Mouse (Mus musculus): ENCODE data around the gene Adh5.
"Not testable (repeated sequence)": the region's sequence is repeated elsewhere in the genome, so short reads cannot be mapped to it uniquely, and the experiment has no call there.

Adh5 gene

DNA sequence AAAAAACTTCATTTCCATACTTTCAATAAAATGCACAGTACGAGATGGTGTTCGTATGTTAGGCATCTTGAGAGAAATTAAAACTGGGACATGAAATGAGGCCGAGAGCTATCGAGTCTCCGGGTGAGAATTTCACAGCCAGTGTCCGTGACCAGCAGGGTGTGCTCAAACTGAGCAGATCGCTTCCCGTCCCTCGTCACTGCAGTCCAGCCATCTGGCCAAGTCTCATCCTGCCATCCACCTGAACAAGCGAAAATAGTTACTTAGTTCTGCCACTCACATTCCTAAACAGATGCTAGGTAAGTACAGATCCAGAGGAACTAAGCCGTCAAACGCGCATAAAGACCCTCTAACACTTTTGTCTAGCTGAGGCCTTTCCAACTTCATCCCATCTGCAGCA is 17.4 kb downstream of the Adh5 start:
- no peak for DNase-seq (ENCODE audit: low spot score)

DNA sequence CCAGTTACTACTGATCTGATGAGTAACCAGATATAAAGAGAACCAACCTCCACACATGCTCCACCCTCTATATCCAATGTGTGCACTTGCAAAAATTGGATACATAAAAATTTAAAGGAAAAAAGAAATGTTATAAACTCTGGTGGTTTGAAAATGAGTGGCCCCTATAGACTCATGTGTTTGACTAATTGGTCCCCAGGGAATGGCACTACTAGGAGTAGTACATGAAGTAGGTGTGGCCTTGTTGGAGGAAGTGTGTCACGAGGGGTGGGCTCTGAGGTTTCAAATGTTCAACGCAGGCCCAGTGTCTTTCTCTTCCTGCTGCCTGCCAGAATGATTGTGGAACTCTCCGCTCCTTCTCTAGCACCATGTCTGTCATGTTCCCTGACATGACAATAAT is 18.9 kb downstream of the Adh5 start:
- DNase-seq (ENCODE audit: low spot score) = no peak

DNA sequence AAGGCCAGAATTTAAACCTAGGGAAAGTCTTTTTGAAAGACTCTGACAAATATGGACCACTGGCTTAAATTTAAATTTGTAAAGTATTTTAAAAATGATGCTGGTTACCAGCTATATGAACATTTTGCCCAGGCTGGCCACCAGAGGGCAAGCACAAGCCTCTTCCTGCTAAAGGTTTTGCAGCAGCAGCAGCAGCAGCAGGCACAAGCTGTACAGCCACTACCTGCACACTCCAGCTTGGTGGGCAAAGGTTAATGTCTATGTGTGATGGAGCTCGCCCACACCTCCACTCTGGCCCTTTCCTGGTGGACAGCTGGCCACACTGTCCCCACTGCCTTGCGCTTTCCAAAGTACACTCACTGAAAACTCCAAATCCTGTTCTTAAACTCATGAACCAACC is 20.2 kb downstream of the Adh5 start:
- DNase-seq (ENCODE audit: low spot score) = no peak

DNA sequence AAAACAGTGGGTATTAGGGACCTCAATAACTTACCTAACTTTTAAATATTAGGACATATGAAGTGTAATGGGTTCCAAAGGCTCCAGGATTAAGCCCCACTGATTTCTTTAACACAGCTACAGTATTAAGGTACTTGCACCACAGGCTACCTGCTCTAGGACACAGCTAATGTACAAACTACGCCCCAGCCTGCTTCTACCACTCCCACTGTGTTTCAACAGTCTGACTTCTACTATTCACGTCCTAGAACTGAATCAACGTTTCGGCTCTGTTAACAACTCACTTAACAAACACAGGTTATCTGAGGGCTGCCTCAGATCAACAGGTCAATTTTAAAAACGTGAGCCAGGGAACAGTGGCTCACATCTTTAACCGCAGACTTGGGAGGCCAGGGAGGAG is 20.9 kb downstream of the Adh5 start:
- DNase-seq (ENCODE audit: low spot score) = no peak

DNA sequence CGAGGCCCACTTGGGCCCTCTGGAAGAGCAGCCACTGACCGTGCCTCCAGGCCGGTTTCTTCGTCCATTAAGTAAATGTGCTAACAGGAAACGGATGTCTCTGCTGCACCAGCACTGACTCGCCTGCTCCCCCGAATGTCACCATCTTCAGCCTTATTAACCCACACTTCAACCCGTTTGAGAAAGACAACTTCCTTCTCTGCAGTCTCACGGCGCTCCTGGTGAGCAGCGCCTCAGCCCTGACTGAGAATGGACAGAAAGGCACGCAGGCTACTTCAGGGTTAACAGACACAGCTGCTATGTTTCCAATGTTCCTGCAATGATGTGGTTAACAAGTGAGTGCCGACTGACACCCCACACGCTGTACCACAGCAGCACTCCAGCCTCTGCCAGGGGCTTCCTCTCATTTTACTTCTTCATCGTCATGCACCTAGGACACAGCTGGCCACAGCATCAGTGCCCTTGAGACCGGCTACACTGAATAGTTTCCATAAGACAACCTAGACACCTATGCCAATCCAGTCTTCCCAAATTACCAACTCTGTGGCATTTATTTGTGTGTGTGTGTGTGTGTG is 21.8 kb downstream of the Adh5 start:
- DNase-seq (ENCODE audit: low spot score) = no peak

DNA sequence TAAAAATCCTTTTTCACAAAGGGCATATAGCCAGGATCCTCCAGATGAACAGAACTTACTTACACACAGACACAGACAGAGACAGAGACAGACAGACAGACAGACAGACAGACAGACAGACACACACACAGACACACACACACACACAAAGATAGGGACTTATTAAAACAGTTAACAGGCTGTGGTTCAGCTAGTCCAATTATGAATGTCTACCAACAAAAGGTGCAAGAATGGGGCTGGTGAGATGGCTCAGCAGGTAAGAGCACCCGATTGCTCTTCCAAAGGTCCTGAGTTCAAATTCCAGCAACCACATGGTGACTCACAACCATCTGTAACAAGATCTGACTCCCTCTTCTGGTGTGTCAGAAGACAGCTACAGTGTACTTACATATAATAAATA is 23.8 kb downstream of the Adh5 start:
- not testable (repeated sequence) for DNase-seq (ENCODE audit: low spot score)

DNA sequence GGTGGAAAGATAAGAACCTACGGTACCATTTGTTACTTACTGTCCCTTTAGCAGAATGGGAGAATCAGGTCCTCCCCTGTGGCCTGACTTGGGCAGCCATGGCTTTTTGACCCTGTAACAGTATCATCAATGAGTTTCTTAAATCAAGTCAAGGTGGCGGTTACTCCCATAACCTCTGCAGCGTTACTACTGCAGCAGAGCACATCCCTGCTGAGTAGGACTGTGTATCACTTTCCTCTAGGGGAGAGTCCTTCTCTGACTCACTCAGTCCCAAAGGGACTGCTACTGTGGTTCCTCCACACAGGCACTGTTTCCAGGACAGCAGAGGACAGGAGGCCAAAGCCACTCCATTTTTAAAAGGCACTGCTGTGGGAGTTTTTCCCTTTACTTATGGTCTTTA is 28.2 kb downstream of the Adh5 start:
- no peak for DNase-seq (ENCODE audit: low spot score)

DNA sequence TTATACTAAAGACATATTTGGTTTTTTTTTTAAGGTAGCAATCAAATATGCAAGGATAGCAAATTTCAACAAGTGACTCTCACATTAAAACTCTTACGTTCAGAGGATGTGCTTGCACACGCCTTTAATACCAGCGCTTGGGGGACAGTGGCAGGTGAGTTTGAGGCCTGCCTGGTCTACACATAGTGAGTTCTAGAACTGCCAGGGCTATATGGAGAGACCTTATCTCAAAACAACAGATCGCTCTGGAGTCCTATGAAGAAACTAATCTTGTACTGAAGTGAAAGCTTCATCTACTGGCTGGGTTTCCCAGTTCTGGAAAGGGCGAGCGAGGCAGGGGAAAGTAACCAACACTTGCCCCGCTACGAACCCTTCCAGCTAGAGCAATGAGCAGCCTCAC is 36.6 kb downstream of the Adh5 start:
- DNase-seq (ENCODE audit: low spot score) = no peak

DNA sequence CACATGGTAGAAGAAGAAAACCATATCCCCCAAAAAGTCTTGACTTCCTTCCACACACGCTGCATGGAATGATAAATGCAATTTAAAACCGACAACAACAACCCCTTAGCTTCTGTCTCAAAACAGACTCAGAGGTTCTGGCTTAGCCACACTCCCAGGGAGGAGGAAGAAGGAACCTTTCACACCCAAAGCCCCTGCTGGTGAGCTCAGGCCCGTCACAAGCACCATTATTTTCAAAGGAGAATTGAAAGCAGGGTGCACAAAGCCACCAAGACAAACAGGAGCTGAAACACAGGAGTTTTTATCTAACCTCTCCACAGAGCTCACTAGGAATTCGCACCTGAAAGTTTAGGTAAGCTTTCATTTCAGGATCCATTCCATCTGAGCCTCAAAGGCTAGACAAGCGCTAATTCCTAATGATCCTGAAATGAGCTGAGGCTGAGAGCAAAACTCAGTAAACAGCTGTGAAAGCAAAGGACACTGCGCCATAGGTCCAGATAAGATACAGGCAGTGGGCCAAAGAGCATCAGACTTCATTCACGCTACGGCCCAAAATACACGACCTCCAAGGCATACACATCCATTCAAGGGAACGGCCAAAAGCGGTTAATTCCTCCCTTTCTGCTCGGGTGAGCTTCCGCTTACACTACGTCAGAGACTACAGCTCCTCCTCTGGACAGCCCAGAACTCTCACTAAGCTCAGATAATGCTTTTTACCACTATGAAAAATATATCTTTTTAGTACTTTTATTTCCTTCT is 38.8 kb downstream of the Adh5 start:
- no peak for DNase-seq (ENCODE audit: low spot score)

DNA sequence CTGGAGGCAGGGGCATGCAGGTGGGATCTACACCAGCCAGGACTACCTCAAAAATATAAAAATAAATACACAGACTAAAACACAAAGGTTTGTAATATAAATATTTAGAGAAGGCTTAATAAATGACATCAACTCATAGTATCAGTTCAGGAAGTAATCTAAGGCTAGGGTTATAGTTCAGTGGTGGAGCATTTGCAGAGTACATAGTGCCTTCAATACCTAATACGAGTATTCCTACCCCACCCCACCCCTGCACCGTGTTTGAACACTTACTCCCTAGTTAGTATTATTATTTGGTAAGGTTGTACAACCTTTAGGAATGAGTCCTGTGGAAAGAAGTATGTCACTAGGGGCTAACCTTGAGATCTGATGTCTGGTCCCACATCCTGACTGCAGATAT is 40.3 kb downstream of the Adh5 start:
- no peak for DNase-seq (ENCODE audit: low spot score)

DNA sequence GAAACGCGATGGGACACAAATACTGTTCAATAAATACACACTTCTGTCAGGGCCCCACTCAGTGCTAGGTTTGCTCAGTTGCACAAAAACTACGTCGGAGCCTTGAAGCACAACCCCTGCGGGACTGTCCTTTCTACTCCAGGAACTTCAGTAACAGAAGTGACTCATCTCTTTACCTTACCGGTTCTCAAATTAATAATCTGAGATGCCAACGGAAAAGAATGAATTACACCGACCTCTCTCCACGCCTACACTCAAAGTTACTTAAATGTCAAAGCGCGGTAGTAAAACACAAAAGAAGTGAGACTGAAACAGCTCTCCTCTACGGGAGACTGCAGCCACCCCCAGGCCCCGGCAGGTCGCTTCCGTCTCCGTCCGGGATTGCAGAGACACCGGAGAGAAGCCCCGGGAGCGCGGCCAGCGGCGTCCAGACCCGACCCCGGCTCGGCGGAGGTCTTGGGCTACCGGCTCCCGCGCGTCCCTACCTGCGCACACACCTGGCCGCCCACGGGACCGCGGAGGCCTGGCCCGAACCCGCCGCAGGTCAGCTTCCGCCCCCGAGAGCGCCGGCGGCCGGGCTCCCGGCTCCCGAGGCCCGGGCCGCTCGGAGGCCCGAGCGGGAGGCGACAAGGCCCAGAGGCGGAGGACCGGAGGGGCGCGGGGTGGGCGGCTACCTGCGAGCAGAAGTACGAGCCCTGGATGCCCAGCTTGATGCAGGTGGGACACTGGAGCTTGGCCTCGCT is 45.9 kb downstream of the Adh5 start:
- DNase-seq (ENCODE audit: low spot score) = no peak

DNA sequence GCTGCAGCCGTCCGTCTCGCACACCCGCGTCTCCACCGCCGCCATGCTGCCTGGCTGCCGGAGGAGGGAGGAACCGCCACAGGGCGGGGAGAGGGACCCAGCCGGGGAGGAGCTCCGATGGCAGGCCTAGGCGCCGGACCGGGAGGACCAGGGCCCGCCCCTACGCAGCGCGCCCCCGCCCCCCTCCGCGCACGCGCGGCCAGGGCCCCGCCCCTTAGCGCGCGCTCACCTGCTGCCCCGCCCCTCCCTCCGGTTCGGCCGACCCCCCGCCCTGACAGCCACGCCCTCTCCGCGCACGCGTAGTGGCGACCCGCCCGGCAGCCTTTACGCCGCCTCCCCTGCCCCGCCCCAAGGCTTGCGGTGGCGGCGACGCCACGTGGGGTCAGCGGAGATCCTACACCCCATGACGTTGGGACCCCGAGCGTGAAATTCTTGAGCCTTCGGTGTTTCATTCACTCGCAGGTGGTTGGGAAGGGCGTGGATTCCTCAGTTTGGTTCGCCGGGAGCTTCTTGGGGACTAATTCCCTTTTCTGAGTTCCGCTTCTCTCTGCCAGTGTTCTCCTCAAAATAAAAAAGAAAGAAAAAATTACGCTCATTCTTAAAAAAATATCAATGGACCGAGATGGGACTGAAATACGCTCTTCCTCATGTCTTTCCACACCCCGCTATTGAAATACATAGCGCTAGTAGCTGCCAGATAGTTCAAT is 46.6 kb downstream of the Adh5 start, which contains the start of gene Metap1:
Metap1 (minus strand) TSS at position 189 of the 707 bp plus-strand sequence.
- peak; percentile 99 for DNase-seq (ENCODE audit: low spot score)

DNA sequence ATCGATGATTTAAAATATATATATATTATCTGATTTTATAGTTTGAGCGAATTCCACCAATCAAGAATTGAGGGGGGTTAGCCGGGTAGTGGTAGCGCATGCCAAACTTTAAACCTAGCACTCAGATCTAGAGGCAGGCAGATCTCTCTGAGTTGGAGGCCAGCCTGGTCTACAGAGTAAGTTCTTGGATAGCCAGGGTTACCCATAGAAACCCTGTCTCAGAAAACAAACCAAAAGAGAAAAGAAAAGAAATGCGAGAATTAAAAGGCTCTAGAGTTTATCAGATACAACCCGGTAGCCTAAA is 47.1 kb downstream of the Adh5 start:
- DNase-seq (ENCODE audit: low spot score) = no peak

DNA sequence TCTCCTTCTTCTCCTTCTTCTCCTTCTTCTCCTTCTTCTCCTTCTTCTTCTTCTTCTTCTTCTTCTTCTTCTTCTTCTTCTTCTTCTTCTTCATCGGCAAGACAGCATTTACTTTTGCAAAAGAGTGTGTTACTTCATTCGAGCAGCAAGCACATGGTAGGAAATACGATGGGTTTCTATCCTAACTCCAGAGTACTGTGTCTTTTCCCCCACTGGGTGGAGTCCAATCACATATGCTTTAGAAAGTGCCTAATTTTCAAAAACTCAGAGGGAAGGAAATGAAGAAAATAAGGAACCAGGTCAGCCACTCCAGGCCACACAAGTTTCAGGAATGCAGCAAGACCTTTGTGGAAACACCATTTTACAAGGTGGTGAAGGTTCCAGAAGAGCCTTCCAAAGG is 50.8 kb downstream of the Adh5 start:
- DNase-seq (ENCODE audit: low spot score) = no peak

DNA sequence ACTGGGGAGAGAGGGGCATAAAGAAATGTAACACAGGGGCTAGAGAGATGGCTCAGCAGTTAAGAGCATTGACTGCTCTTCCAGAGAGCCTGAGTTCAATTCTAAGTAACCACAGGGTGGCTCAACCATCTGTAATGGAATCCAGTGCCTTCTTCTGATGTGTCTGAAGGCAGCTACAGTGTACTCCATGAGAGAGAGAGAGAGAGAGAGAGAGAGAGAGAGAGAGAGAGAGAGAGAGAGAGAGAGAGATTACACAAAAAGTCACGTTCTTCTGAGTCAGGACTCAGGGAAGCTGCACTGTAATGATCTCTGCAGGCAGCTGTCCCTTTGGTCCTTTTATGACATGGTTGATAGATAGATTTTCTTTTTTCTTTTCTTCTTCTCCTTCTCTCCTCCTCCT is 51.7 kb downstream of the Adh5 start:
- DNase-seq (ENCODE audit: low spot score) = no peak

DNA sequence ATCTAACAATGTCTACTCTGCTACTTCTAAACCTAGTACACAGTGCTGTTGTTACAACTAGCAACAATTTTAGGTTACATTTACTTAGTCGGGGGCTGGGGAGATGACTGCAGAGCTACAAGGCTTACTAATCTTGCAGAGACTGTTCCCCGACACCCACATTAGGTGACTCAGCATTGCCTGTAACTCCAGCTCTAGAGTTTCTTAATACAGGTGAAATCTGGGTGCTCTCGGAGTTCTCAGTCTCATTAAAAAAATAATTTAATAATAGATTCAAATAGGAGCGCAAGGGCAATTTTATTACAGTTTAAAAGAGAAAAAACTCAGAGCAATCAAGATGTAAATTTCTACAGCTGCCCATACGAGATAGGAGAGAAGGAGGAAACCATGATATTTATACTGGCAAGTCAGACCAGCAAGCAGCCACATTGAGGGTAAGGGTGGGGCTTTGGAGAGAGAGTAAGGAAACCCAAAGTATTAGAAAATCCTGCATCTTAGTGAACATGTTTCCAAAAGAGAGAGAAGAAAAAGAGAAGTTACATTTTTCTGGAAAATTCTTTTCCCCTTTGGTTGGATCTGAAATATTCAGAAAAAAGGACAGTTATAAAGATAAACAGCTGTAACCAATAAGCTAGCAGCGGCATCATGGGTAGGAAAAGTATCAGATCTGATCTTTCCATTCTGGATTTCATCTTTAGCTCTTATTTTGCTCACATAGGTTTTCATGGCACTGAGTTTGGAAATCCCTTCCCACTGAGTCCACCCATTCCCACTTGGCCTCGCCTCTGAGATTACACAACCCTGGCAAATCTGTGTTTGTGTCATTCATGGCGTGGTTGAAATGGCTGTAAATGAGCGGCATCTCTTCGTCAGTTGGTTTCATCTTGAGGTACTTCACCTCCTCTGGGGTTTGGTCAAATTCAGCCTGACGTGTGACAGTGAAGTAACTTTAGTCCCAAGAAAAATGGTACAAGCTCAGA is 52.6 kb downstream of the Adh5 start:
- DNase-seq (ENCODE audit: low spot score) = no peak

DNA sequence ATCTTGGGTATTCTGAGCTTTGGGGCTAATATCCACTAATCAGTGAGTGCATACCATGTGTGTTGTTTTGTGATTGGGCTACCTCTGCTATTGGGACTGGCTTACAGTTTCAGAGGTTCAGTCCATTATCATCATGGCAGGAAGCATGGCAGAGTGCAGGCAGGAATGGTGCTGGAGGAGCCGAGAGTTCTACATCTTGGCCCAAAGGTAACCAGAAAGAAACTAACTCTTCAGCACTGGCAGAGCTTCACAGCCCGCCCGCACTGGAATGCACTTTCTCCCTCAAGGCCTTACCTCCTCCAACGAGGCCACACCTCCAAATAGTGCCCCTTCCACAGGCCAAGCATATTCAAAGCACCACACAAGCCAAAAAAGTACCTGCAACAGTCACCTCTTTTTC is 55.8 kb downstream of the Adh5 start:
- no peak for DNase-seq (ENCODE audit: low spot score)

DNA sequence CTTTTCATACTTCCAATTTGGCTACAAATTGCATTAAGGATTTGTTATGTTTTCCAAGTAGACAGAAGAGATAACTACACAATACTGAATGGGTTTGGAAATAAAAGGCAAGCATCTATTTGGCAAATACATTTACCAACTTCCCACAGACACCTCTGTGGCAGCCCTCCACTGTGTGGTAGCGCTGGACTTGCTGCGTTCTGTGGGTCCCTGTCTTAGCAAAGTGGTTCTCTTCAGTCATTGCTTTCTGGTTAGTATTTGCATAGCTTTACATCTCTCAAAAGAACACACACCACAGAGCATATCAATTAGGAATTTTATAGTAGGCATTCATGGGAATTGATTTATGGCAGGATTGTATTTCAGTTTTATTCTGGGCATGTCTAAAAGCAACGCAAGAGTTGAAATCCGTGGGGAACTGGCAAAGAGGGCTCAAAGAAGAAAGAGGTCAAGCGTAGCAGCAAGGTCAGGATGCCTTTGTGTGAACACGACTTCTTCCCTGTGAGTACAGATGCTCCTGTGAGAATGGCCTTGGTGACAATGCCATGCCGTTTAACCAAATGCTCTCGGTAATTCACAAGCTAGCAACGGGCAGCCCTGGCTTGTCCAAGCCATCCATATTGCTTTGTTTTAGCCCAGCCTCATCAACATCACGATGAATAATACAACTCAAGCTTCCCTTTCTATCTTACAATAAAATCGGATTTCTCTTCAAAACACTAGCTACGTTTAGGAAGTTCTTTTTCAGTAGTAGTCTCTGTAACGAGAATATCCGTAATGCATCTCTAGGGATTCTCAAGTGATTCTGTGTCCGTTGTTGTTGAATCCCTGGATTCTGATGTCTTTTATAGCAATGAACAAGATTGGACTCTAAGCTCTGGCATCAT is 57.2 kb downstream of the Adh5 start:
- no peak for DNase-seq (ENCODE audit: low spot score)

DNA sequence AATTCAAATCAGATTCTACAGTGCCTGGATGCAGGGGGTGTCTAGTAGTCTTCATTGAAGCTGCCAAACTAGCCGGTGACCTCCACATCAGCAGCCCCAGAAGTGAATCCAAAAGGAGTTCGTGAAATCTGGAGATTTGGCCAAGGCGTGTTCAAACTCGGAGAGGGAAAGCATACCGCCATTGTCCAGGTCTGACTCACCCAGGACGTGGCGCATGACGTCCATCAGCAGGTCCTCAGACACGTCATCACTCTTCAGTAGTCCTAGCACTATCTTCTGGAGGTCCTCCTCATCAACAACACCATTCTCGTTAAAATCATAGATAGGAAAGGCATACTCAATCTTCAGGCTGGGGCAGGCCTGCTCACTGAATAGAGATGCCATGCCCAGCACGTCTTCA is 60.9 kb downstream of the Adh5 start:
- DNase-seq (ENCODE audit: low spot score) = no peak

All from urinary bladder, postnatal 25 days (tissue).